Mouse (Mus musculus): ENCODE measurements around the gene Cdk19. TPM values are rescaled to one million over a fixed set of nuclear protein-coding genes. Genes with fewer than 3 reads are reported as not detected.

Cdk19 gene
- polyA plus RNA-seq, 1 experiment = 21.5 TPM

DNA sequence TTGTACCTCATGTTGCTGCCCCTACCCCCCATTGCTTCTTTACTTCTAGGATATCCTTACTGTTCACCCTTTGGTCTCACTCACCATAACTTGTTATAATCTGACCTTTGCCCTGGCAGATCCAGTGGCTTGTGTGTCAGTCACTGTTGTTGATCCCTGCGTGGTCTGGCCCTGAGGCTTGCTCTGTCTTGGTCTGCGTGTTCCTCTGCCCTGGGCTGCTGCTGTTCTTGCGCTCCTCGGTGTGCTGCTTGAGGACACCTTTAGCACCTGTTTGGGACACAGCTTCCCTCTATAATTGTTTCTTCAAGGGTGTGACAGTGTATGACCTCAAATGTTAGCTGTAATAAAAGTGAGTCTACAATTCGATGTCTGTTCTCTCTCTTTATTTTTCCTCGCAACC lies 122.0 kb downstream of the Cdk19 start:
- Histone ChIP-seq H3K4me1 (ENCODE audit: control insufficient read depth, insufficient read depth, low read length) (peaks cover 11% of the 10 kb centered on the region), H3K4me3 (replicated peaks; ENCODE audit: extremely low read depth, low read depth, low read length) (no peak overlapping the region)
- WGBS = 84% methylated on average over 6 of the region's 6 CpGs
- TF ChIP-seq CTCF (IDR thresholded peaks at IDR 0.05; ENCODE audit: insufficient read depth, low read length) (no peak), POLR2A (IDR thresholded peaks at IDR 0.05; ENCODE audit: borderline replicate concordance, extremely low read depth, low read depth, low read length) (no peak)
- DNase-seq = no peak

DNA sequence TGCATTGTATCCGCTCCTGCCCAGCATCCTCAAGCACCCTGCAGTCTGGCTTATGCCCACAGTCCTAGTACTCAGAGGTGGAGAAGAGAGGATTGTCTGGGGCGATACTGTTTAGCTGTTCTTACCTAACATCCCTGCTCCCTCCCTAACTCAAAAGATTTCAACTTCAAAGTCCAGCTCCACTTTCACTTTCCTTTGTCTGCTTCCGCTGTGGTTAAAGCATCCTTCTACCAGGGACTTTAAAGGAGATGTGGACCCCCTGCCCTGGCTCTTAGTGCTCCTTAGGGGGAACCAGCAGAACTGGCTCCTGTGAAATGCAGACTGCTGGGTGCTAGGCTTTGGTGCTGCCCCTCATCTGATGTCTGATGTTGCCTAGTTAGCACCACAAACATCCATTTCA lies 122.9 kb downstream of the Cdk19 start:
- peaks cover 5% of the 10 kb centered on the region for H3K4me1 ChIP-seq (ENCODE audit: control insufficient read depth, insufficient read depth, low read length)
- H3K4me3 ChIP-seq (replicated peaks; ENCODE audit: extremely low read depth, low read depth, low read length) = peak overlapping the region; percentile 39
- 54% methylated on average over 3 of the region's 3 CpGs for WGBS
- no peak for DNase-seq
- TF ChIP-seq POLR2A (IDR thresholded peaks at IDR 0.05; ENCODE audit: borderline replicate concordance, extremely low read depth, low read depth, low read length) = no peak
- TF ChIP-seq CTCF (IDR thresholded peaks at IDR 0.05; ENCODE audit: insufficient read depth, low read length) = no peak

DNA sequence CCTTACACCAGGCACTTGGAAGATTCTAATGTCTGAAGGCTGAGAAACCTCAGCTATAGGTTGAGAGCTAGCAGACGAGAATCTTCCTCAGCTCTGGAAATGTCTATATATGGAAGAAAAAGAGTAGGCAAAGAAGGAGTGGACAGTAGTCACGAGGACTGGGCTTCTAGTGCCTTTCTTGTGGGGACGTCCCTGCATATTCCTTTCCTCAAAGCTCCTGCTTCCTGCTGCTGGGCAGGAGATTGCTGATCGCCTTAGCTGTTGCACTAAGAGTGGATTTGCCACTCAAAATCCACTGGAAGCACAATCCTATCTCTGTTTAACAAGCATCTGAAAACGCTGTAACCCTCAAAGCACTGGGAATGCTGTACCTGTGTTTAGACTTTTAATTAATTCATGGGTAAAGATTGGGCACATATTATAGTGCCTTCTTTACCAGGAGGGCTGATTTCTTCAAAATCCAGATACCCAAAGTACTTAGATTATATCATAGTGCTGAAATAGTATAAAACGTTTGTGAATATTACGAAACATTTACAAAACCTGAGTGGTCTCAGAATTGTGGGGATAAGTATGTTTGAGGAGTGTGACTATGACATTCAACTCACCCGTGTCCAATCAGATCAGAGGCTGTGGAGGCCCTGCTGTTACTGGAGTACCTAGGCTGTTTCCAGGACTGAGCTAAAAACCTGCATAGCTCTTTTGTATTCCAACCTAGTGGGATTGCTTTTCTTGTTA lies 128.0 kb downstream of the Cdk19 start:
- Histone ChIP-seq H3K4me3 (replicated peaks; ENCODE audit: extremely low read depth, low read depth, low read length) (no peak overlapping the region), H3K4me1 (ENCODE audit: control insufficient read depth, insufficient read depth, low read length) (peaks cover 4% of the 10 kb centered on the region)
- WGBS = 61% methylated on average over 8 of the region's 8 CpGs
- TF ChIP-seq CTCF (IDR thresholded peaks at IDR 0.05; ENCODE audit: insufficient read depth, low read length) = no peak
- DNase-seq = no peak

DNA sequence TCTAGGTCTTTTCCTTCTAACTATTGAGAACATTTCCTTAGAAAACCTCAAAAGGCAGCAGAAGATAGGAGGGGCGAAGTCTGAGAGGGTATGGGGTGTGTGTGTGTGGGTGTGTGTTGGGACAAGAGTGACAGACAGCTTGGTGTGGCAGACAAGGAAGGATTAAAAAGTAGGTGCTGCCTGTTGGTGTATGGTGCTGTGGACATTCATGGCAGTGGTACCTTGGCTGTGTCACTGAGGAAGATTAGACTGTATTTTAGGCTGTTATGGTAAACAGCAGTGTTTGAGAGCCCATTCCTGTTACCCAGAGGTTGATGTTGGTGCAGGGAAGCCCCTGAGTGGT lies 128.5 kb downstream of the Cdk19 start:
- no peak for DNase-seq
- Histone ChIP-seq H3K4me1 (ENCODE audit: control insufficient read depth, insufficient read depth, low read length) (peaks cover 3% of the 10 kb centered on the region; the same call in 1 of the 2 replicates), H3K4me3 (replicated peaks; ENCODE audit: extremely low read depth, low read depth, low read length) (no peak overlapping the region)
- 85% methylated on average over 1 of the region's 1 CpGs for WGBS
- TF ChIP-seq CTCF (IDR thresholded peaks at IDR 0.05; ENCODE audit: insufficient read depth, low read length) (no peak), POLR2A (IDR thresholded peaks at IDR 0.05; ENCODE audit: borderline replicate concordance, extremely low read depth, low read depth, low read length) (no peak)

DNA sequence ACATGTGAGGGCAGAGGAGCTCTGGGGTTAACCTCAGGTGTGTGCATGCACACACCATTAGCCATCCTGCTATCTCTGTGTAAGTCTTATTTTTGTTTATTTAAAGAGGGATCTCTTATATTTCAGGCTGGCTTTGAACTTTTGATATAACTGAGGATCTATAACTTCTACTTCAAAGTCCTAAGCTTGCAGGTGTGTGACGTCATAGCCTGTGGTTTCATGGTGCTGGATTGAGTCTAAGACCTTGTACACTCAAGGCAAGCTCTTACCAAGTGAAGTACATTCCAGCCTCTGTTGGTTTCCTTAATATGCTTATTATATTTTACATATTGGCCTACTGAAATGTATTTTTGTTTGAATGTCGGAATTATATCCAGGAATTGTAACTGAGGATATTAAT lies 129.8 kb downstream of the Cdk19 start:
- H3K4me1 ChIP-seq (ENCODE audit: control insufficient read depth, insufficient read depth, low read length) = peaks cover 3% of the 10 kb centered on the region; the same call in 1 of the 2 replicates
- TF ChIP-seq CTCF (IDR thresholded peaks at IDR 0.05; ENCODE audit: insufficient read depth, low read length) = no peak
- no peak for TF ChIP-seq POLR2A (IDR thresholded peaks at IDR 0.05; ENCODE audit: borderline replicate concordance, extremely low read depth, low read depth, low read length)
- H3K4me3 ChIP-seq (replicated peaks; ENCODE audit: extremely low read depth, low read depth, low read length) = no peak overlapping the region
- DNase-seq = no peak
- WGBS = 75% methylated on average over 2 of the region's 2 CpGs

DNA sequence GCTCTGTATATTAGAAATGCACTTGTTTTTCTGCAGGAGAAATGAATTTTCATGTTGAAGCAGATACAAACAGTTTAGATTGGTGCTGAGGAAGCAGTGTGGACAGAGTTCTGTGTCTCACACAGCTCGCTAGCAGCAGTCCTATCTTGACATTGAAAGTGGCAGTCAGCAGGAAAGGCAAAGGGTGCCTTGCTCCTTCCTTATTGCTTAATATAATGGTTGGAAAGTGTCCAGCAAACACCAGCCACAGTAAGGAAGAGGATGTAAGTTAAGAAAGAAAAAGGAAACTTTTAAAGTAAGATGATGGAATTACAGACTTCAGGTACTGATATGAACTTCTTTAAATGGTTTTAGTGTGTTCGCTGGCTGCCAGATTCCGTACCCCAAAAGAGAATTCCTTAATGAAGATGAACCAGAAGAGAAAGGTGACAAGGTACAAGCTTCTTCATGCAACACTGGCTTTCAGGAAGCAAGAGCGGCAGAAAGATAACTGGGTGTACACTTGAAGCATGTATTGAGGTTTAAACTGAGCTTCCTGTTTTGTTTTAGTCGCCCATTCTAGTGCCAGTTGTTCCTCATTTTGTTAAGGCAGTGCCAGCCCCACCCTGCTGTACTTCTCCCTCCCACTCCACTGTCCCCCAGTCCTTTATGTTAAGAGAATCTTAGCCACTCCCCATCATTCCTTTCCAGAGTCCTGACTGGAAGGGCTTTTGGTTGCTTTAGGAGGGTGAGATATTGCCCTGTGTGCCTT lies 137.3 kb downstream of the Cdk19 start:
- peaks cover 15% of the 10 kb centered on the region for H3K4me1 ChIP-seq (ENCODE audit: control insufficient read depth, insufficient read depth, low read length)
- 32% methylated on average over 5 of the region's 5 CpGs for WGBS
- DNase-seq = no peak

DNA sequence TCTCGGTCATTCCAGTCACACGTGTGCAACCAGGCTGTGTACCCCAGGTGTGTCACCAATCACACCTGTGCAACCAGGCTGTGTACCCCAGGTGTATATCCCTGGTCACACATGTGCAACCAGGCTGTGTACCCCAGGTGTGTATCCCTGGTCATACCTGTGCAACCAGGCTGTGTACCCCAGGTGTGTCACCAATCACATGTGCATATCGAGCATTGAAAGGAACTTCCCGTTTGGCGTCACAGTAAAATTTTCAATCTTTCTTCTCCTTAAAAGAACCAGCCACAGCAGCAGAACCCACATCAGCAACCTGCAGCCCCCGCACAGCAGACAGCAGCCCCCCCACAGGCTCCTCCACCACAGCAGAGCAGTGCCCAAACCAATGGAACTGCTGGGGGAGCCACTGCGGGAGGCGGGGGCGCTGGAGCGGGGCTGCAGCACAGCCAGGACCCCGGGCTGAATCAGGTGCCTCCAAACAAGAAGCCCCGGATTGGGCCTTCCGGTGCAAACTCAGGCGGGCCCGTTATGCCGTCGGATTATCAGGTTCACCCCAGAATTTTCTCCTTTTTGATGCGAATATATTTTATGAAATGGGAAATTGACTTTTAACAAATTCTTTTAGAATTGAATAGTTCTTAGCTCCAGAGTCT lies 138.2 kb downstream of the Cdk19 start:
- 88% methylated on average over 18 of the region's 18 CpGs for WGBS
- Histone ChIP-seq H3K4me3 (replicated peaks; ENCODE audit: extremely low read depth, low read depth, low read length) (no peak overlapping the region), H3K4me1 (ENCODE audit: control insufficient read depth, insufficient read depth, low read length) (peaks cover 15% of the 10 kb centered on the region)
- no peak for DNase-seq
- TF ChIP-seq POLR2A (IDR thresholded peaks at IDR 0.05; ENCODE audit: borderline replicate concordance, extremely low read depth, low read depth, low read length) (no peak), CTCF (IDR thresholded peaks at IDR 0.05; ENCODE audit: insufficient read depth, low read length) (no peak)

More for the DNA sequence above, 137.3 kb downstream of the Cdk19 start:
- TF ChIP-seq CTCF (IDR thresholded peaks at IDR 0.05; ENCODE audit: insufficient read depth, low read length) (no peak), POLR2A (IDR thresholded peaks at IDR 0.05; ENCODE audit: borderline replicate concordance, extremely low read depth, low read depth, low read length) (no peak)
- no peak overlapping the region for H3K4me3 ChIP-seq (replicated peaks; ENCODE audit: extremely low read depth, low read depth, low read length)

DNA sequence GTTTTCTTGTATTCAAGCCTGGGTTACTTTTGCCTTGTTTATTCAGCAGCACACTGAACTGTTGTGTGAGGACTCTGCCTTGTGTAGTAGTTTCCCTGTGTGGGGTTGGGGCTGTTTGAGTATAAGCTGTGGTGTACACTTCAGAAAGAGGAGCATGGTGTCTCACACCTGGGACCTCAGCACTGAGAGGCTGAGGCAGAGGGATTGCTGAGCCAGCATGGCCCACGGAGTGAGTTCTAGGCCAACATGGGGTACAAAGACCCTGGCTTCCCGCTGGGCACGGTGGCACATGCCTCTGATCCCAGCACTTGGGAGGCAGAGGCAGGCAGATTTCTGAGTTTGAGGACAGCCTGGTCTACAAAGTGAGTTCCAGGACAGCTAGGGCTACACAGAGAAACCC lies 139.3 kb downstream of the Cdk19 start:
- Histone ChIP-seq H3K4me3 (replicated peaks; ENCODE audit: extremely low read depth, low read depth, low read length) (no peak overlapping the region), H3K4me1 (ENCODE audit: control insufficient read depth, insufficient read depth, low read length) (peaks cover 15% of the 10 kb centered on the region)
- DNase-seq = no peak
- TF ChIP-seq CTCF (IDR thresholded peaks at IDR 0.05; ENCODE audit: insufficient read depth, low read length) (no peak), POLR2A (IDR thresholded peaks at IDR 0.05; ENCODE audit: borderline replicate concordance, extremely low read depth, low read depth, low read length) (no peak)
- 94% methylated on average over 3 of the region's 3 CpGs for WGBS

DNA sequence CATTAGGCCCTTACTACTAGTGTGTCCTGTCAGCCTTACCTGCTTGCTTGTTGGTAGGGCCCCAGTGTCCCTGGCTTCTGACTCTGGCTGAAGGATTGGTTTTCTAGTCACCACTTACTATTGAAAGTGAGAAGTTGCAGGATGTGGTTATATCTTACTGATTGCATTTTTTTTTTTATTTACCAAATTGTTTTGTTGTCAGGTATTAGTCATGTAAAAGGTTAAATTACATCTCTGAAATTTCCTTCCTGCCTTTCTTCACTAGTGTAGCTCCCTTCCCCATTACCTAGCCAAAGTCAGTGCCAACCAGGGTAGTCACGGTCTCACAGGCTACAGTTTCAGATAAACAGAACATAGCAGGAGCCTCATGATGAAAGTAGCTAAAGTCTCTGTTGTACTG lies 139.9 kb downstream of the Cdk19 start:
- TF ChIP-seq POLR2A (IDR thresholded peaks at IDR 0.05; ENCODE audit: borderline replicate concordance, extremely low read depth, low read depth, low read length) (no peak), CTCF (IDR thresholded peaks at IDR 0.05; ENCODE audit: insufficient read depth, low read length) (no peak)
- Histone ChIP-seq H3K4me1 (ENCODE audit: control insufficient read depth, insufficient read depth, low read length) (peaks cover 15% of the 10 kb centered on the region), H3K4me3 (replicated peaks; ENCODE audit: extremely low read depth, low read depth, low read length) (no peak overlapping the region)
- no peak for DNase-seq
- WGBS = 52% methylated on average over 1 of the region's 1 CpGs

Measured in lung, adult 2 months (tissue).